Mouse (Mus musculus) myocyte (in vitro differentiated cells): ENCODE results near the gene Dhx32. TPM values are rescaled to one million over a fixed set of nuclear protein-coding genes. Genes with fewer than 3 reads are reported as not detected.

Experiments
- H3K27me3 ChIP-seq: one replicate; pipeline ENCODE4 v1.6.1; 2011; ENCODE audit not compliant: control insufficient read depth, insufficient read depth, insufficient read length
- H3K36me3 ChIP-seq: one replicate; pipeline ENCODE4 v1.6.1; 2011; ENCODE audit not compliant: control insufficient read depth, insufficient read depth
- H3K4me2 ChIP-seq: one replicate; pipeline ENCODE4 v1.6.1; 2011; ENCODE audit warnings: low read depth, control low read depth
- H3K4me3 ChIP-seq: one replicate; pipeline ENCODE4 v1.5.1; 2011; ENCODE audit warnings: mild to moderate bottlenecking, control low read depth, moderate library complexity
- H3K79me2 ChIP-seq: one replicate; pipeline ENCODE4 v1.6.1; 2011; ENCODE audit not compliant: control insufficient read depth, insufficient read depth
- H3ac ChIP-seq: one replicate; pipeline ENCODE4 v1.6.1; 2011; ENCODE audit not compliant: control insufficient read depth, insufficient read length
- CEBPB ChIP-seq: IDR thresholded peaks from 2 replicates; pipeline ENCODE4 v1.6.1; 2011; ENCODE audit warnings: mild to moderate bottlenecking, moderate library complexity; ENCODE audit not compliant: poor library complexity, insufficient read depth, severe bottlenecking
- E2F4 ChIP-seq: IDR thresholded peaks from one replicate; pipeline ENCODE4 v1.6.1; 2011; ENCODE audit warnings: mild to moderate bottlenecking, control low read depth, moderate library complexity; ENCODE audit not compliant: insufficient read depth
- MAX ChIP-seq: IDR thresholded peaks from one replicate; pipeline ENCODE4 v1.6.1; 2011; ENCODE audit warnings: low read depth, mild to moderate bottlenecking, control low read depth
- MYOD1 ChIP-seq, 3 experiments: IDR thresholded peaks; one replicate each; pipeline ENCODE4 v1.6.1; 2011; ENCODE audit warnings: control low read depth in 2 of 3, low read depth in 2 of 3, mild to moderate bottlenecking in 2 of 3, moderate library complexity in 1 of 3; ENCODE audit not compliant: insufficient read length in 2 of 3, control insufficient read depth in 1 of 3
- MYOG ChIP-seq, 3 experiments: IDR thresholded peaks; one replicate each; pipeline ENCODE4 v1.6.1; 2011; ENCODE audit warnings: control low read depth in 2 of 3, low read depth in 2 of 3, mild to moderate bottlenecking in 2 of 3; ENCODE audit not compliant: insufficient read length in 2 of 3, control insufficient read depth in 1 of 3, insufficient read depth in 1 of 3
- POLR2A ChIP-seq: IDR thresholded peaks from one replicate; pipeline ENCODE4 v1.6.1; 2011; ENCODE audit warnings: low read depth, mild to moderate bottlenecking, control low read depth, moderate library complexity; ENCODE audit not compliant: insufficient read length
- POLR2AphosphoS2 ChIP-seq: IDR thresholded peaks from one replicate; pipeline ENCODE4 v1.6.1; 2011; ENCODE audit warnings: low read depth, control low read depth; ENCODE audit not compliant: insufficient read length
- REST ChIP-seq: IDR thresholded peaks from one replicate; pipeline ENCODE4 v1.6.1; 2011; ENCODE audit warnings: mild to moderate bottlenecking, control low read depth, moderate library complexity; ENCODE audit not compliant: insufficient read depth, insufficient read length
- SRF ChIP-seq: IDR thresholded peaks from one replicate; pipeline ENCODE4 v1.6.1; 2011; ENCODE audit warnings: low read depth; ENCODE audit not compliant: control insufficient read depth, insufficient read length
- TCF12 ChIP-seq: IDR thresholded peaks from one replicate; pipeline ENCODE4 v1.6.1; 2011; ENCODE audit warnings: mild to moderate bottlenecking, control low read depth; ENCODE audit not compliant: poor library complexity, insufficient read depth, severe bottlenecking
- TCF3 ChIP-seq: IDR thresholded peaks from one replicate; pipeline ENCODE4 v1.6.1; 2011; ENCODE audit warnings: low read depth, control low read depth; ENCODE audit not compliant: insufficient read length
- USF1 ChIP-seq: IDR thresholded peaks from one replicate; pipeline ENCODE4 v1.6.1; 2011; ENCODE audit warnings: low read depth, mild to moderate bottlenecking, control low read depth, moderate library complexity
- polyA plus RNA-seq: library from polyadenylated mRNA; unstranded; fragments of >200 nt; fragmentation: generic; extraction: Trizol; gene quantifications from one replicate; pipeline ENCODE4 v1.2.1, GENCODE M21; 2012; ENCODE audit warnings: missing spikeins

The Dhx32 gene
- polyA plus RNA-seq, result 31.9 TPM

- TF ChIP-seq TCF3 (no peak), CEBPB (no peak), POLR2A (no peak), POLR2AphosphoS2 (no peak), MYOG (IDR thresholded peaks at IDR 0.05; ENCODE audit: control insufficient read depth in 1 of 3, insufficient read depth in 1 of 3, insufficient read length in 2 of 3, low read depth in 2 of 3) (no peak), E2F4 (no peak), SRF (no peak), REST (no peak), USF1 (no peak), MYOD1 (IDR thresholded peaks at IDR 0.05; ENCODE audit: control insufficient read depth in 1 of 3, insufficient read length in 2 of 3, low read depth in 2 of 3) (no peak), MAX (no peak), TCF12 (no peak)
These were observed at the start of gene Dhx32 for GRCm38 (mm10) chr7:133782717-133783435. TSS of gene Dhx32 (minus strand) at chr7:133782726.

GRCm38 (mm10) chr7:133829579-133829978 is 47.1 kb upstream of the Dhx32 start:
- no peaks in the 10 kb centered on the region for H3K79me2 ChIP-seq
- H3K4me3 ChIP-seq, result no peak overlapping the region
- TF ChIP-seq REST, result no peak
- no peak for TF ChIP-seq MYOG (IDR thresholded peaks at IDR 0.05; ENCODE audit: control insufficient read depth in 1 of 3, insufficient read depth in 1 of 3, insufficient read length in 2 of 3, low read depth in 2 of 3)
- no peak for TF ChIP-seq POLR2A
- TF ChIP-seq TCF12, result no peak
- TF ChIP-seq POLR2AphosphoS2, result no peak
- no peak for TF ChIP-seq CEBPB
- no peak for TF ChIP-seq MYOD1 (IDR thresholded peaks at IDR 0.05; ENCODE audit: control insufficient read depth in 1 of 3, insufficient read length in 2 of 3, low read depth in 2 of 3)
- TF ChIP-seq TCF3, result no peak
- no peak for TF ChIP-seq USF1
- TF ChIP-seq E2F4, result no peak
- no peak for TF ChIP-seq MAX
- no peak for TF ChIP-seq SRF
- H3K4me2 ChIP-seq, result no peak overlapping the region
- H3K27me3 ChIP-seq, result no peaks in the 10 kb centered on the region
- H3K36me3 ChIP-seq, result no peaks in the 10 kb centered on the region
- H3ac ChIP-seq, result no peak overlapping the region

More at GRCm38 (mm10) chr7:133782717-133783435, at the start of gene Dhx32:
- Histone ChIP-seq H3K79me2 (no peaks in the 10 kb centered on the region), H3K4me2 (no peak within 1 kb of the TSS), H3K4me3 (no peak within 1 kb of the TSS), H3ac (no peak within 1 kb of the TSS), H3K36me3 (no peaks in the 10 kb centered on the region), H3K27me3 (no peaks in the 10 kb centered on the region)

GRCm38 (mm10) chr7:133828514-133828913 is 46.0 kb upstream of the Dhx32 start:
- Histone ChIP-seq H3K27me3 (no peaks in the 10 kb centered on the region), H3K79me2 (no peaks in the 10 kb centered on the region), H3K36me3 (no peaks in the 10 kb centered on the region), H3K4me3 (no peak overlapping the region), H3K4me2 (no peak overlapping the region), H3ac (no peak overlapping the region)
- no peak for TF ChIP-seq REST
- no peak for TF ChIP-seq TCF12
- TF ChIP-seq POLR2A, result no peak
- no peak for TF ChIP-seq MYOD1 (IDR thresholded peaks at IDR 0.05; ENCODE audit: control insufficient read depth in 1 of 3, insufficient read length in 2 of 3, low read depth in 2 of 3)
- TF ChIP-seq TCF3, result no peak
- TF ChIP-seq CEBPB, result no peak
- no peak for TF ChIP-seq E2F4
- no peak for TF ChIP-seq USF1
- no peak for TF ChIP-seq MAX
- no peak for TF ChIP-seq POLR2AphosphoS2
- TF ChIP-seq SRF, result no peak
- no peak for TF ChIP-seq MYOG (IDR thresholded peaks at IDR 0.05; ENCODE audit: control insufficient read depth in 1 of 3, insufficient read depth in 1 of 3, insufficient read length in 2 of 3, low read depth in 2 of 3)

DNA sequence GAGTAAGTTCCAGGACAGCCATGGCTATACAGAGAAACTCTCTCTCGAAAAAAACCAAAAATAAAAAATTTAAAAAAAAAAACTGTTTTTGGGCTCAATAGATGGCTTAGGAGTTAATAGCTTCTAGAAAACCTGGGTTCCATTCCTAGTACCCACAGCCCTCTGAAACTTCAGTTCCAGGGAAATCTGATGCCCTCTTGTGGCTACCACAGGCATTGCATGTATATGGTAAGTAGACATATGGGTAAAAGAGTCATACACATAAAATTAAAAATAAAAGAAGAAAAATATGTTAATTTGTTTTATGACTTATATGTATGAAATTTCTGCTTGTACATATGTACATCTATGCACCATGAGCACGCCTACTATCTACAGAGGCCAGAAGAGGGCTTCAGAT is 42.1 kb upstream of the Dhx32 start:
- H3K4me2 ChIP-seq, result no peak overlapping the region
- H3K79me2 ChIP-seq, result no peaks in the 10 kb centered on the region
- H3K4me3 ChIP-seq, result no peak overlapping the region
- no peaks in the 10 kb centered on the region for H3K36me3 ChIP-seq
- peaks cover under 1% of the 10 kb centered on the region for H3K27me3 ChIP-seq
- no peak overlapping the region for H3ac ChIP-seq
- TF ChIP-seq POLR2AphosphoS2 (no peak), MYOD1 (IDR thresholded peaks at IDR 0.05; ENCODE audit: control insufficient read depth in 1 of 3, insufficient read length in 2 of 3, low read depth in 2 of 3) (no peak), TCF3 (no peak), MAX (no peak), POLR2A (no peak)
